Mouse (Mus musculus): ENCODE measurements around the gene Prkcb. TPM values are rescaled to one million over a fixed set of nuclear protein-coding genes. Genes with fewer than 3 reads are reported as not detected.

Gene Prkcb
- total RNA-seq, 2 experiments from 2014 or later: 2.1 to 3.0 TPM

- no peak for DNase-seq
These were observed 316.5 kb downstream of the Prkcb start for GRCm38 (mm10) chr7:122605066-122605465.

GRCm38 (mm10) chr7:122609420-122609819 is 320.9 kb downstream of the Prkcb start:
- no peak for DNase-seq

GRCm38 (mm10) chr7:122610161-122610560 is 321.6 kb downstream of the Prkcb start:
- no peak for DNase-seq

- DNase-seq: no peak
These were observed 325.3 kb downstream of the Prkcb start for GRCm38 (mm10) chr7:122613876-122614275.

GRCm38 (mm10) chr7:122622125-122622774 is 333.7 kb downstream of the Prkcb start:
- no peak for DNase-seq

- no peak for DNase-seq
These were observed 335.2 kb downstream of the Prkcb start for GRCm38 (mm10) chr7:122623753-122624152.

- DNase-seq: no peak
These were observed 339.5 kb downstream of the Prkcb start for GRCm38 (mm10) chr7:122628050-122628449.

- no peak for DNase-seq
These were observed 341.8 kb downstream of the Prkcb start for GRCm38 (mm10) chr7:122630386-122630785.

GRCm38 (mm10) chr7:122631151-122631550 is 342.6 kb downstream of the Prkcb start:
- no peak for DNase-seq

- no peak for DNase-seq
These were observed 344.4 kb downstream of the Prkcb start for GRCm38 (mm10) chr7:122632946-122633345.

GRCm38 (mm10) chr7:122633463-122633862 is 344.9 kb downstream of the Prkcb start:
- no peak for DNase-seq

- no peak for DNase-seq
These were observed 355.1 kb downstream of the Prkcb start for GRCm38 (mm10) chr7:122643676-122644075.

- no peak for DNase-seq
These were observed 360.8 kb downstream of the Prkcb start for GRCm38 (mm10) chr7:122649306-122649705.

GRCm38 (mm10) chr7:122652523-122652922 is 364.0 kb downstream of the Prkcb start:
- no peak for DNase-seq

GRCm38 (mm10) chr7:122656671-122657070 is 368.1 kb downstream of the Prkcb start:
- DNase-seq: no peak

- DNase-seq: no peak
These were observed 369.0 kb downstream of the Prkcb start for GRCm38 (mm10) chr7:122657423-122658126.

- no peak for DNase-seq
These were observed 376.9 kb downstream of the Prkcb start for GRCm38 (mm10) chr7:122665311-122666049.

- DNase-seq: peak; percentile 21
These were observed 379.4 kb downstream of the Prkcb start for GRCm38 (mm10) chr7:122667903-122668302.

- no peak for DNase-seq
These were observed 381.9 kb downstream of the Prkcb start, which contains the start of gene Cacng3 for GRCm38 (mm10) chr7:122670442-122670872. Cacng3 (plus strand) TSS chr7:122670492.

- peak; percentile 97 for DNase-seq
These were observed 382.5 kb downstream of the Prkcb start for GRCm38 (mm10) chr7:122670873-122671641.

GRCm38 (mm10) chr7:122672981-122673380 is 384.4 kb downstream of the Prkcb start:
- DNase-seq: no peak

- DNase-seq: no peak
These were observed 386.7 kb downstream of the Prkcb start for GRCm38 (mm10) chr7:122675207-122675606.

All from heart, postnatal 4 days (tissue).